In genomic region chr5:118339676-118340661, GRCm38 (mm10) we compare ENCODE assay signal across 8 mouse cellular contexts.
DNase-seq lines count a peak whose midpoint lies in the region; ATAC-seq and TF ChIP-seq lines count a peak whose summit lies in the region.

No protein-coding gene starts in this region.

- no peaks in the 10 kb centered on the region; the same call in 1 of the 2 replicates for H3K27me3 ChIP-seq in cerebellum, adult 2 months (ENCODE audit: control insufficient read depth, insufficient read depth, low read length)

- no peak for TF ChIP-seq POLR2A in lung, adult 2 months (IDR thresholded peaks at IDR 0.05; ENCODE audit: borderline replicate concordance, extremely low read depth, low read depth, low read length)
- no peak for TF ChIP-seq POLR2A in cerebellum, adult 2 months (IDR thresholded peaks at IDR 0.05; ENCODE audit: borderline replicate concordance, insufficient read depth, low read length)

- H3K4me3 ChIP-seq in lung, adult 2 months (replicated peaks; ENCODE audit: extremely low read depth, low read depth, low read length): no peak overlapping the region
- no peak overlapping the region for H3K4me3 ChIP-seq in cerebellum, adult 2 months (replicated peaks; ENCODE audit: insufficient read depth, low read depth, low read length)

- no peak overlapping the region for H3K27ac ChIP-seq in cerebellum, adult 2 months (ENCODE audit: insufficient read depth, low read length)

- no peaks in the 10 kb centered on the region for H3K4me1 ChIP-seq in lung, adult 2 months (ENCODE audit: control insufficient read depth, insufficient read depth, low read length)
- no peaks in the 10 kb centered on the region; the same call in 1 of the 2 replicates for H3K4me1 ChIP-seq in cerebellum, adult 2 months (ENCODE audit: control insufficient read depth, insufficient read depth, low read length)

- DNase-seq in left cerebral cortex, adult 11 months (ENCODE audit: low spot score): peak; percentile 39
- DNase-seq in left cerebral cortex, postnatal 10 days (ENCODE audit: extremely low spot score in 1 of 2, low spot score in 2 of 2): no peak
- peak; percentile 18 for DNase-seq in adrenal gland, postnatal 25 days
- DNase-seq in heart, postnatal 25 days (ENCODE audit: low spot score): peak; percentile 60
- peak; percentile 70 for DNase-seq in lung, adult 2 months
- no peak for DNase-seq in thymus, postnatal 10 days (ENCODE audit: low spot score in 2 of 2)
- no peak for DNase-seq in cerebellum, adult 2 months

- intact Hi-C loops in left cerebral cortex, postnatal 10 days (cut with DNase I): loop anchor here (10.0 kb wide), 1 partner anchor 395 kb away; no protein-coding TSS in a partner anchor
- intact Hi-C loops in heart, postnatal 25 days (cut with DNase I): loop anchor here (5.0 kb wide), 1 partner anchor 77 kb away; no protein-coding TSS in a partner anchor

- ATAC-seq in erythroblast, adult 5-6 weeks (replicated peaks; ENCODE audit: low FRiP score, poor library complexity, severe bottlenecking): no peak

- 28% methylated on average over 22 of the region's 22 CpGs for WGBS in lung, adult 2 months
- WGBS in cerebellum, adult 2 months: 21% methylated on average over 22 of the region's 22 CpGs

- TF ChIP-seq CTCF in lung, adult 2 months (IDR thresholded peaks at IDR 0.05; ENCODE audit: insufficient read depth, low read length): no peak
- no peak for TF ChIP-seq CTCF in cerebellum, adult 2 months (IDR thresholded peaks at IDR 0.05; ENCODE audit: borderline replicate concordance, insufficient read depth, low read depth, low read length)

Comparison
In these comparisons a context has a peak if more than half of its experiments do, and no peak if none do; other contexts are left out.
1. DNase-seq: peak in left cerebral cortex, adult 11 months (single experiment), adrenal gland, postnatal 25 days (single experiment), heart, postnatal 25 days (single experiment) and lung, adult 2 months (single experiment); none in left cerebral cortex, postnatal 10 days (0 of 2), thymus, postnatal 10 days (0 of 2) and cerebellum, adult 2 months (0 of 2).